Mouse (Mus musculus) lung, postnatal 0 days (tissue): ENCODE measurements at regions not wholly inside any gene's neighbourhood (a gene's known extent, or its start where the extent isn't known, plus 50 kb on each side); places are given as distances from the start of the nearest gene placed in this dataset.

Source experiments
- ATAC-seq: fragments of 200-750 bp; cut with Nextera tagmentation; 2 replicates; pipeline ENCODE4 v1.8.0; 2017; ENCODE audit warnings: moderate library complexity
- DNase-seq: peaks from one replicate; pipeline ENCODE4 v3.0.0-alpha.2; 2016; ENCODE audit warnings: low spot score
- H3K27ac ChIP-seq: fragments of 300-500 bp; sonication (generic); 2 replicates; pipeline ENCODE4 v1.5.1; 2014; ENCODE audit warnings: antibody characterized with exemption, mild to moderate bottlenecking, low read length, mixed read lengths
- H3K27me3 ChIP-seq: fragments of 300-500 bp; sonication (generic); replicated peaks from 2 replicates; pipeline ENCODE4 v1.6.1; 2014; ENCODE audit warnings: low read length, mixed read lengths; ENCODE audit not compliant: insufficient read depth
- H3K36me3 ChIP-seq: fragments of 300-500 bp; sonication (generic); 2 replicates; pipeline ENCODE4 v1.6.1; 2014; ENCODE audit warnings: low read length, mixed read lengths; ENCODE audit not compliant: insufficient read depth
- H3K4me1 ChIP-seq: fragments of 300-500 bp; sonication (generic); 2 replicates; pipeline ENCODE4 v1.6.1; 2014; ENCODE audit warnings: antibody characterized with exemption, low read depth, low read length, mixed read lengths; ENCODE audit not compliant: insufficient read depth
- H3K4me2 ChIP-seq: fragments of 300-500 bp; sonication (generic); replicated peaks from 2 replicates; pipeline ENCODE4 v1.6.1; 2014; ENCODE audit warnings: low read depth, mild to moderate bottlenecking, low read length, moderate library complexity, mixed read lengths
- H3K4me3 ChIP-seq: fragments of 300-500 bp; sonication (generic); 2 replicates; pipeline ENCODE4 v1.5.1; 2014; ENCODE audit warnings: low read depth, low read length
- H3K9ac ChIP-seq: fragments of 300-500 bp; sonication (generic); replicated peaks from 2 replicates; pipeline ENCODE4 v1.6.1; 2014; ENCODE audit warnings: low read depth, mild to moderate bottlenecking
- H3K9me3 ChIP-seq: fragments of 300-500 bp; sonication (generic); 2 replicates; pipeline ENCODE4 v1.6.1; 2016; ENCODE audit warnings: low read length, mixed read lengths
- CTCF ChIP-seq: IDR thresholded peaks from 2 replicates; pipeline ENCODE4 v1.5.1; 2016; ENCODE audit warnings: antibody characterized with exemption, mild to moderate bottlenecking
- EP300 ChIP-seq: IDR thresholded peaks from 2 replicates; pipeline ENCODE4 v1.6.1; 2016; ENCODE audit warnings: antibody characterized with exemption, mild to moderate bottlenecking, control low read depth
- WGBS: fragments of 180-500 bp; shearing (Covaris S2); extraction: QIAGEN DNeasy Blood & Tissue Kit; methylation state at CpG from one replicate; pipeline ENCODE4 v1.1.7; 2014; 5-methylcytosine and 5-hydroxymethylcytosine counted together

GRCm38 (mm10) chr15:17088644-17089228 is 360.2 kb downstream of the Cdh9 start:
- Histone ChIP-seq H3K4me3 (no peak overlapping the region), H3K9me3 (no peaks in the 10 kb centered on the region), H3K4me1 (no peaks in the 10 kb centered on the region), H3K4me2 (no peak overlapping the region), H3K9ac (no peak overlapping the region), H3K27ac (no peak overlapping the region), H3K27me3 (no peaks in the 10 kb centered on the region), H3K36me3 (no peaks in the 10 kb centered on the region)
- WGBS, result 85% methylated on average over 5 of the region's 5 CpGs
- ATAC-seq (no peak), DNase-seq (no peak)
- TF ChIP-seq CTCF, result no peak
- no peak for TF ChIP-seq EP300

- WGBS, result 3% methylated on average over 4 of the region's 4 CpGs
- no peak for DNase-seq
- H3K4me1 ChIP-seq, result no peaks in the 10 kb centered on the region
- H3K27me3 ChIP-seq, result no peaks in the 10 kb centered on the region
- ATAC-seq, result no peak
- no peaks in the 10 kb centered on the region for H3K36me3 ChIP-seq
- no peak overlapping the region for H3K4me2 ChIP-seq
- H3K4me3 ChIP-seq, result no peak overlapping the region
- H3K9me3 ChIP-seq, result no peaks in the 10 kb centered on the region
- no peak overlapping the region for H3K9ac ChIP-seq
- no peak overlapping the region for H3K27ac ChIP-seq
- TF ChIP-seq CTCF (peak; percentile 49), EP300 (no peak)
These were observed 370.4 kb downstream of the Cdh9 start for GRCm38 (mm10) chr15:17098927-17099326.

GRCm38 (mm10) chr15:17101182-17101581 is 372.6 kb downstream of the Cdh9 start:
- Histone ChIP-seq H3K4me1 (no peaks in the 10 kb centered on the region), H3K36me3 (no peaks in the 10 kb centered on the region), H3K9me3 (no peaks in the 10 kb centered on the region), H3K27me3 (no peaks in the 10 kb centered on the region), H3K4me2 (no peak overlapping the region), H3K9ac (no peak overlapping the region), H3K27ac (no peak overlapping the region), H3K4me3 (no peak overlapping the region)
- 54% methylated on average over 3 of the region's 3 CpGs for WGBS
- DNase-seq, result no peak
- TF ChIP-seq CTCF, result no peak
- TF ChIP-seq EP300, result no peak
- ATAC-seq, result no peak

GRCm38 (mm10) chr15:17135721-17136120 is 407.2 kb downstream of the Cdh9 start:
- Histone ChIP-seq H3K27me3 (no peaks in the 10 kb centered on the region), H3K4me3 (no peak overlapping the region), H3K4me1 (no peaks in the 10 kb centered on the region), H3K36me3 (no peaks in the 10 kb centered on the region), H3K4me2 (no peak overlapping the region), H3K9ac (no peak overlapping the region), H3K27ac (no peak overlapping the region), H3K9me3 (no peaks in the 10 kb centered on the region)
- TF ChIP-seq EP300 (no peak), CTCF (no peak)
- 0% methylated on average over 1 of the region's 1 CpGs for WGBS
- ATAC-seq (no peak), DNase-seq (no peak)

- DNase-seq, result no peak
- Histone ChIP-seq H3K4me1 (no peaks in the 10 kb centered on the region), H3K27ac (no peak overlapping the region), H3K27me3 (no peaks in the 10 kb centered on the region), H3K4me2 (no peak overlapping the region), H3K9me3 (no peaks in the 10 kb centered on the region), H3K9ac (no peak overlapping the region), H3K4me3 (no peak overlapping the region), H3K36me3 (no peaks in the 10 kb centered on the region)
- ATAC-seq, result no peak
- WGBS, result 83% methylated on average over 2 of the region's 2 CpGs
- TF ChIP-seq CTCF (no peak), EP300 (no peak)
These were observed 451.6 kb downstream of the Cdh9 start for GRCm38 (mm10) chr15:17180164-17180563.

GRCm38 (mm10) chr15:17181358-17182022 is 452.9 kb downstream of the Cdh9 start:
- no peaks in the 10 kb centered on the region for H3K36me3 ChIP-seq
- no peaks in the 10 kb centered on the region for H3K27me3 ChIP-seq
- H3K27ac ChIP-seq, result no peak overlapping the region
- no peak for TF ChIP-seq EP300
- TF ChIP-seq CTCF, result no peak
- H3K9me3 ChIP-seq, result no peaks in the 10 kb centered on the region
- no peak overlapping the region for H3K9ac ChIP-seq
- DNase-seq (no peak), ATAC-seq (no peak)
- H3K4me2 ChIP-seq, result no peak overlapping the region
- H3K4me1 ChIP-seq, result no peaks in the 10 kb centered on the region
- WGBS, result 38% methylated on average over 2 of the region's 2 CpGs
- no peak overlapping the region for H3K4me3 ChIP-seq
